Mouse (Mus musculus): ENCODE data around the gene Tcf12. TPM values are rescaled to one million over a fixed set of nuclear protein-coding genes. Genes with fewer than 3 reads are reported as not detected.
A peak's percentile ranks its signal among the peaks of the same experiment; 100 is the strongest.

The Tcf12 gene
- polyA plus RNA-seq, 1 experiment from 2014 or later: 37.2 TPM

DNA sequence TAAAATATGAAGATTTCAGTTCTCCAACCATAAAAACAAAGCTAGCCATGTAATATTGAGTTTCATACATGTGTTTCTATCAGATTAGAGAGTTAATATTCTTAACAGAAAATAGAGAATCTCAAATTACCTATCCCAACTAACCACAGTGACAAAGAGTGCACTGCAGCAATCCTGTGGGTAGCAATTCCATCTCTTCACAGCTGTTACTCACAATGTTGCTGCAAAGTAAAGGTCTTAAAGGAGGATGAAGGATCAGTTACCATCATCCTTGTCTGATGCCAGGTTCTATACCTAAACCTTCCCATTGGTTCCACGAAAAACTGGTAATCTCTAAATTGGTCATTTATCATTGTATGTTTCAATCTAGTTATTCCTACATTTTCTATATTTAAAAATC is 95.7 kb downstream of the Tcf12 start:
- DNase-seq (ENCODE audit: low spot score) (no peak), ATAC-seq (replicated peaks; ENCODE audit: low FRiP score) (no peak)
- Histone ChIP-seq H3K9me3 (ENCODE audit: control insufficient read depth, low read length) (no peaks in the 10 kb centered on the region), H3K4me1 (replicated peaks; ENCODE audit: control insufficient read depth, insufficient read depth, low read length) (peaks cover 21% of the 10 kb centered on the region), H3K9ac (ENCODE audit: low read depth, low read length) (no peak overlapping the region), H3K27me3 (replicated peaks; ENCODE audit: control insufficient read depth, insufficient read depth, low read length) (no peaks in the 10 kb centered on the region), H3K4me2 (no peak overlapping the region), H3K27ac (ENCODE audit: low read depth, low read length) (no peak overlapping the region), H3K36me3 (ENCODE audit: control insufficient read depth, insufficient read depth, low read length) (no peaks in the 10 kb centered on the region), H3K4me3 (ENCODE audit: low read depth, low read length) (no peak overlapping the region)
- 90% methylated on average over 1 of the region's 1 CpGs for WGBS

DNA sequence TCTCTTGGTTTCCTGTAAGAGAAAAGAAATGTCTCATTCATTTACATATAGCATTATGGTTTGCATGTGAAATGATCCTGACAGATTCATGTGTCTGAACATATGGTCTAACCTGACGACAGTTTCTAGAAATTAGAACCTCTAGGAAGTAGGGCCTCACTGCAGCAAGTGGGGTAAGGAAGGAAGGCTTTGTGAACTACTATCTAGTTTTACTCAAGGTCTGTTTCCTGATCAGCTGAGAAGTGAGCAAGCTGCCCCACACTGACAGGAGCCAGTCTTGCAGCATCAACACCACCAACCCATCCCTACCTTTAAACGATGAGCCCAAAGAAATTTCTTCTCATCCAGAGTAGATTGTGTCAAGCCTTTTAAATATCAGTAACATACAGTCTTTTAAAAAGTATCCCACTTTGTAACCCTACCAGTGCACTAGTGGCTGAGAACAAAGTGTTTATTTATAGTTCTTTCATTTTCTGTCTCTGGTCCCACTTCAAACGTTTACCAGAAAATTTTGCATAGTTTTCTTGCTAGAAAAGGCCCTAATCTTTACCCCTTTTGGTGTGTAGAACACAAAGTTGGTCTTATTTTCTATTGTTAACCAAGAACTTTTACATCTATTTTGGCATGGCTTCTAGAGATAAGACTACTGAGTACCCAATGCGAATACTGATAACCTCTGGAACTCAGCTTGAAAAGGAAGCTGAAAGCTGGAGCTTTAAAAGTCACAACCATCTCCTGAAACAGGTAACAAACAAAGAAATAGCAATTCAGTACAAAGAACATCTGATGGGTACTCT is 96.9 kb downstream of the Tcf12 start:
- DNase-seq (ENCODE audit: low spot score) (no peak), ATAC-seq (replicated peaks; ENCODE audit: low FRiP score) (peak; percentile 77)
- H3K9me3 ChIP-seq (ENCODE audit: control insufficient read depth, low read length): no peaks in the 10 kb centered on the region
- no peak overlapping the region for H3K9ac ChIP-seq (ENCODE audit: low read depth, low read length)
- H3K4me2 ChIP-seq: peak overlapping the region; percentile 15
- H3K27me3 ChIP-seq (replicated peaks; ENCODE audit: control insufficient read depth, insufficient read depth, low read length): no peaks in the 10 kb centered on the region
- H3K4me3 ChIP-seq (ENCODE audit: low read depth, low read length): no peak overlapping the region
- H3K4me1 ChIP-seq (replicated peaks; ENCODE audit: control insufficient read depth, insufficient read depth, low read length): peaks cover 21% of the 10 kb centered on the region
- H3K27ac ChIP-seq (ENCODE audit: low read depth, low read length): peak overlapping the region; percentile 16
- 45% methylated on average over 4 of the region's 4 CpGs for WGBS
- no peaks in the 10 kb centered on the region for H3K36me3 ChIP-seq (ENCODE audit: control insufficient read depth, insufficient read depth, low read length)

DNA sequence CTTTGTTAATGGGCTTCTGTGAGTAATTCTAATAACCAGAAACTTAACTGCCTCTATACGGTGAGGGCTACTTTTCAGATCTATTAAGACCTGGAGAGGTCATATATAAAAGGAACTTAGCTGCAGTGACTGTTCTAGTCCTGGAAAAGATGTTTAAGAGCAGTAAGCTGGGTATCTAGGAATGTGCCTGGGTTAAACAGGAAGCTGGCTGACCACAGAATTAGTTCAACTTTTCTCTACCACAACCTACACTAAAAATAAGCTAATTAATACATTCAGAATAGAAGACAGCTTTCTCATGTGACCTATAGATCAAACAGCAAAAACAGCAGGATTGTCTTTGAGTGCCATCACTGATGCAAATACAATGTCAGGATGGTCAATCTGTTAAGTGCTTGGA is 98.1 kb downstream of the Tcf12 start:
- H3K4me1 ChIP-seq (replicated peaks; ENCODE audit: control insufficient read depth, insufficient read depth, low read length): peaks cover 21% of the 10 kb centered on the region
- H3K36me3 ChIP-seq (ENCODE audit: control insufficient read depth, insufficient read depth, low read length): no peaks in the 10 kb centered on the region
- H3K4me2 ChIP-seq: no peak overlapping the region
- no peak overlapping the region for H3K4me3 ChIP-seq (ENCODE audit: low read depth, low read length)
- DNase-seq (ENCODE audit: low spot score): no peak
- WGBS: 78% methylated on average over 1 of the region's 1 CpGs
- no peaks in the 10 kb centered on the region for H3K27me3 ChIP-seq (replicated peaks; ENCODE audit: control insufficient read depth, insufficient read depth, low read length)
- H3K27ac ChIP-seq (ENCODE audit: low read depth, low read length): no peak overlapping the region
- no peak overlapping the region for H3K9ac ChIP-seq (ENCODE audit: low read depth, low read length)
- no peak for ATAC-seq (replicated peaks; ENCODE audit: low FRiP score)
- H3K9me3 ChIP-seq (ENCODE audit: control insufficient read depth, low read length): no peaks in the 10 kb centered on the region

DNA sequence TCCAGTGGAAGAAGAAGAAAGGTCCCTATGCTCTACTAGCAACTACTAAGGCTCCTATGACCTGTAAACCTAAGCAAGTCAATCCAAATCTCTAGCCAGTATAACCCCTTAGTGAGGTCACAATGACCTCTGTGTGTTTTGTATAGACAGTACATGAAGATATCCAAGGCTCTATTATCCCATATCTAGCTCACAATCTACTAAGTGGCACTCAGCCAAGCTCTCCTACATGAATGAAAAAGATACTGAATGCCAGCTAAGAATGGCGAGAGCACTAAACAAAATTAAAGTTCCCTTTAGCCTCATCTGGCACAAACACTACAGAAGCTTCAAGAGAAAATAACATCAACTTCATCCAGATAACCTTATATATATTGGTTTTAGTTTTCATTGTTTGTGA is 103.0 kb downstream of the Tcf12 start:
- Histone ChIP-seq H3K9me3 (ENCODE audit: control insufficient read depth, low read length) (no peaks in the 10 kb centered on the region), H3K4me2 (no peak overlapping the region), H3K27me3 (replicated peaks; ENCODE audit: control insufficient read depth, insufficient read depth, low read length) (no peaks in the 10 kb centered on the region), H3K9ac (ENCODE audit: low read depth, low read length) (no peak overlapping the region), H3K36me3 (ENCODE audit: control insufficient read depth, insufficient read depth, low read length) (no peaks in the 10 kb centered on the region), H3K4me3 (ENCODE audit: low read depth, low read length) (no peak overlapping the region), H3K27ac (ENCODE audit: low read depth, low read length) (no peak overlapping the region), H3K4me1 (replicated peaks; ENCODE audit: control insufficient read depth, insufficient read depth, low read length) (peaks cover 6% of the 10 kb centered on the region)
- no peak for ATAC-seq (replicated peaks; ENCODE audit: low FRiP score)
- no peak for DNase-seq (ENCODE audit: low spot score)
- 86% methylated on average over 1 of the region's 1 CpGs for WGBS

DNA sequence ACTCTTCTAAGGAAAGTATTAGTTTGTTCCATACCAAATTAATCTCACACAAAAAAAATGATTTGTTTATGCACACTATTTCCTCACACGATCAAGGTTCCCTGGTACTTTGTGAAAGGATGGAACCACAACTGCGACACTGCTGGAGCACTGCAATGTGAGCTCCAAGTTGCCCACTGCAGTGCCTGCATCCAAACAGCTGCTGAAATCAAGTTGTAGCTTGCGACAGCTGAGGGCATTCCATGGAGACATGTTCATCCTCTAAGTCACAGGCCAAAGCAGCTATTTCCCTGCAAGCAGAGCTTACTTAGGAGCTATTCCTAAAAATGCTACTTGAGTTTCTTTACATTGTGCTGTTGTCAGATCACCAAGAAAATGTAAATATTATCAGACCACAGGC is 120.5 kb downstream of the Tcf12 start:
- Histone ChIP-seq H3K36me3 (ENCODE audit: control insufficient read depth, insufficient read depth, low read length) (no peaks in the 10 kb centered on the region), H3K9ac (ENCODE audit: low read depth, low read length) (no peak overlapping the region), H3K4me2 (no peak overlapping the region), H3K4me1 (replicated peaks; ENCODE audit: control insufficient read depth, insufficient read depth, low read length) (no peaks in the 10 kb centered on the region), H3K27me3 (replicated peaks; ENCODE audit: control insufficient read depth, insufficient read depth, low read length) (no peaks in the 10 kb centered on the region), H3K27ac (ENCODE audit: low read depth, low read length) (no peak overlapping the region), H3K9me3 (ENCODE audit: control insufficient read depth, low read length) (no peaks in the 10 kb centered on the region), H3K4me3 (ENCODE audit: low read depth, low read length) (no peak overlapping the region)
- DNase-seq (ENCODE audit: low spot score) (no peak), ATAC-seq (replicated peaks; ENCODE audit: low FRiP score) (no peak)
- WGBS: 84% methylated on average over 3 of the region's 3 CpGs

DNA sequence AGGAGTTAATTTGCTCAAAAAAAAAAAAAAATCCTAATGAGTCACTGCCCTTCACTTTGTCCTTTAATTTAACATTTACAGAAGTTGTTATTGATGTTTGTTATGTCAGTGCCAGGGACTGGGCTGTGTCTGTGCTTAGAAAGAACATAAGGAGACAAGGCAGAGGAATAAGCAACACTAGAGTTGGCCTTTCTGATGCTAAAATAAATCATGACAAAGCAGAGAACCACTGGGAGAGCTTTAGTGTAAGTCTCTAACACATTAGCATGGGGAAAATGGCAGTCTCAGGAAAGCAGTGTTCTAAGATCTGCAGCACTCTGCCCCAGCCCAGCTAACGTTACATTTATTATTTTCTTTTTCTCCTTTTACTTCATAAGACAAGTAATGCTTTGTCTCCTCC is 121.3 kb downstream of the Tcf12 start:
- no peaks in the 10 kb centered on the region for H3K9me3 ChIP-seq (ENCODE audit: control insufficient read depth, low read length)
- no peaks in the 10 kb centered on the region for H3K36me3 ChIP-seq (ENCODE audit: control insufficient read depth, insufficient read depth, low read length)
- H3K4me3 ChIP-seq (ENCODE audit: low read depth, low read length): no peak overlapping the region
- no peak overlapping the region for H3K27ac ChIP-seq (ENCODE audit: low read depth, low read length)
- 88% methylated on average over 1 of the region's 1 CpGs for WGBS
- no peak overlapping the region for H3K9ac ChIP-seq (ENCODE audit: low read depth, low read length)
- DNase-seq (ENCODE audit: low spot score) (no peak), ATAC-seq (replicated peaks; ENCODE audit: low FRiP score) (no peak)
- H3K27me3 ChIP-seq (replicated peaks; ENCODE audit: control insufficient read depth, insufficient read depth, low read length): no peaks in the 10 kb centered on the region
- H3K4me2 ChIP-seq: no peak overlapping the region
- no peaks in the 10 kb centered on the region for H3K4me1 ChIP-seq (replicated peaks; ENCODE audit: control insufficient read depth, insufficient read depth, low read length)

DNA sequence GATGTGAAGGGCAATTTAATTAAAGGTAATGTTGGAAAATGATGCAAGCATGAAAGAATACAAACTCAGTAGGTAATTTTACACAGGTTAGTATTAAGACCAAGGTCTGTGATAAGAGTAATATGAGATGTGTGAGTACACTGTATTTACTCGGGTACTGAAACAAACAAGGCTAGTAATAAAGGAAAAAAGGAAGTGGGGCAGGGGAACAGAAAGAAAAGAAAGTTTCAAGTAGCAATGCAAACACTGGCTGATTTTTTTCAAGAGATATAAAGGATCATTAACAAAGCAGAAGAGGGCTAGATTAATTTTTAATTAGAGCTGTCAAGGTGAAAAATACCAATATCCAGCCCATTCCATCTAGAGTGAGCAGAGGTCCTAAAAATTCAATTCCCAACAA is 122.0 kb downstream of the Tcf12 start:
- Histone ChIP-seq H3K27ac (ENCODE audit: low read depth, low read length) (no peak overlapping the region), H3K9ac (ENCODE audit: low read depth, low read length) (no peak overlapping the region), H3K27me3 (replicated peaks; ENCODE audit: control insufficient read depth, insufficient read depth, low read length) (no peaks in the 10 kb centered on the region), H3K4me3 (ENCODE audit: low read depth, low read length) (no peak overlapping the region), H3K4me1 (replicated peaks; ENCODE audit: control insufficient read depth, insufficient read depth, low read length) (no peaks in the 10 kb centered on the region), H3K9me3 (ENCODE audit: control insufficient read depth, low read length) (no peaks in the 10 kb centered on the region), H3K36me3 (ENCODE audit: control insufficient read depth, insufficient read depth, low read length) (no peaks in the 10 kb centered on the region), H3K4me2 (no peak overlapping the region)
- 68% methylated on average over 1 of the region's 1 CpGs for WGBS
- ATAC-seq (replicated peaks; ENCODE audit: low FRiP score) (no peak), DNase-seq (ENCODE audit: low spot score) (no peak)

DNA sequence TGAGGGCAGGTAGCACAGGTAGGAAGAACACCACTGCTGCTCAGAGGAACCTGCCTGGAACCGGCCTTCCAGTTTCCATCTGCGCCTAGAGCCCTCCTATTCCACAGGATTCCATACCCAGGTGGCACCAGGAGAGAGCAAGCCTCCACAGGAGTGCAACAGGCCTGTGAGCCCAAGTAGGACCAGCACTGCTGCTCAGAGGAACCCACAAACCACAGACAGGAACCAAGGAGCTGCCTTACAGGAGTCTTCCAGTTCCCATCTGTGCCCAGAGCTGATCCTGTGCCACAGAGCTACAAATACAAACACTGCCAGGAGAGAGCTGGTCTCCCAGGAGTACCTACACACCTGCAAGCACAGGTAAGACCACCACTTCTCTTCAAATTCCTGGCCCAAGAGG is 125.0 kb downstream of the Tcf12 start:
- Histone ChIP-seq H3K9ac (ENCODE audit: low read depth, low read length) (no peak overlapping the region), H3K27me3 (replicated peaks; ENCODE audit: control insufficient read depth, insufficient read depth, low read length) (no peaks in the 10 kb centered on the region), H3K27ac (ENCODE audit: low read depth, low read length) (no peak overlapping the region), H3K36me3 (ENCODE audit: control insufficient read depth, insufficient read depth, low read length) (no peaks in the 10 kb centered on the region), H3K9me3 (ENCODE audit: control insufficient read depth, low read length) (no peaks in the 10 kb centered on the region), H3K4me2 (no peak overlapping the region), H3K4me1 (replicated peaks; ENCODE audit: control insufficient read depth, insufficient read depth, low read length) (no peaks in the 10 kb centered on the region), H3K4me3 (ENCODE audit: low read depth, low read length) (no peak overlapping the region)
- WGBS: 94% methylated on average over 2 of the region's 2 CpGs
- no peak for DNase-seq (ENCODE audit: low spot score)
- ATAC-seq (replicated peaks; ENCODE audit: low FRiP score): no peak

DNA sequence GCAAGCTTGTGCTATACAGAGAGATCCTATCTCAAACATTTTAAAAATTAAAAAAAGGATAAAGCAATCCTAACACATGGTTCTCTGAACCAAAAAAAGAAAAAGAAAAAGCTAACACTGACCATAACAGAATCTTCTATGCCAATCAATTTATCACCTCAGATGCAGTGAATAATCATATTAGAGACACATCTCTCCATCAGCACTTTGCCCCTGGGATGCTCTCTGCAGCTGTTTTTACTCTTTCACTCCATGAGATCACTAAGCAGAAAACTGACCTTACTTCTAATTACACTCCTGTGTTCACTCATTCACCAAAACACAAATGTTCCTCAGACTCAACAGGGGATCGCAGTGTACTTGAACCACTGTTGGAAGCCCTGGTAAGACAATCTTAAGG is 128.8 kb downstream of the Tcf12 start:
- H3K27ac ChIP-seq (ENCODE audit: low read depth, low read length): no peak overlapping the region
- H3K9ac ChIP-seq (ENCODE audit: low read depth, low read length): no peak overlapping the region
- no peaks in the 10 kb centered on the region for H3K36me3 ChIP-seq (ENCODE audit: control insufficient read depth, insufficient read depth, low read length)
- H3K9me3 ChIP-seq (ENCODE audit: control insufficient read depth, low read length): no peaks in the 10 kb centered on the region
- WGBS: 100% methylated on average over 1 of the region's 1 CpGs
- no peak for ATAC-seq (replicated peaks; ENCODE audit: low FRiP score)
- H3K4me2 ChIP-seq: no peak overlapping the region
- no peaks in the 10 kb centered on the region for H3K27me3 ChIP-seq (replicated peaks; ENCODE audit: control insufficient read depth, insufficient read depth, low read length)
- no peak overlapping the region for H3K4me3 ChIP-seq (ENCODE audit: low read depth, low read length)
- H3K4me1 ChIP-seq (replicated peaks; ENCODE audit: control insufficient read depth, insufficient read depth, low read length): 0 out of 2 replicates have a peak, but pooled peaks cover 2% of the 10 kb centered on the region
- DNase-seq (ENCODE audit: low spot score): no peak
